Mouse (Mus musculus): ENCODE measurements around the gene Mastl. TPM values are rescaled to one million over a fixed set of nuclear protein-coding genes. Genes with fewer than 3 reads are reported as not detected.

Mastl gene
- total RNA-seq, 2 experiments from 2014 or later: 0.20 to 0.28 TPM

DNA sequence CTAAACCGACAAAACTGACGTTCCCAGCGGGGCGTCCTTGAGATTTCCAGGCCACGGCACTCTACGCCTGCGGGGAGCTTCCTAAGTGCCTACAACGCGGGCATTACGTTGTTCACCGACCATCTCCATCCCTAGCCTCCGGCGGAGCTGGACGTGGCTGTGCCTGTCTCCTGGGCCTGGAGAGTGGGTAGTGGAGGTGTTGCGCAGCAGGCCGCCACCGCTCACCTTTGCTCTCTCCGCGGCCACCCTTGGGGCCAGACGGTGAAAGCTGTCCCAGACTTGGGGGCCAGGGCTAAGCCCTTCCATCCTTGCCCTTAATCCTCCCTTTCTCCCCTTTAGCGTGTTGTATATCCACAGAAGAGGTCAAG, 87.5 kb downstream of the Mastl start:
- DNase-seq: peak in 1 of 2 experiments; percentile 27
- intact Hi-C loops (cut with DNase I): loop anchor here (1.0 to 10.0 kb wide), 3 partner anchors 28 to 172 kb away; partner anchors contain the start of genes Abi1, Mastl and Yme1l1

DNA sequence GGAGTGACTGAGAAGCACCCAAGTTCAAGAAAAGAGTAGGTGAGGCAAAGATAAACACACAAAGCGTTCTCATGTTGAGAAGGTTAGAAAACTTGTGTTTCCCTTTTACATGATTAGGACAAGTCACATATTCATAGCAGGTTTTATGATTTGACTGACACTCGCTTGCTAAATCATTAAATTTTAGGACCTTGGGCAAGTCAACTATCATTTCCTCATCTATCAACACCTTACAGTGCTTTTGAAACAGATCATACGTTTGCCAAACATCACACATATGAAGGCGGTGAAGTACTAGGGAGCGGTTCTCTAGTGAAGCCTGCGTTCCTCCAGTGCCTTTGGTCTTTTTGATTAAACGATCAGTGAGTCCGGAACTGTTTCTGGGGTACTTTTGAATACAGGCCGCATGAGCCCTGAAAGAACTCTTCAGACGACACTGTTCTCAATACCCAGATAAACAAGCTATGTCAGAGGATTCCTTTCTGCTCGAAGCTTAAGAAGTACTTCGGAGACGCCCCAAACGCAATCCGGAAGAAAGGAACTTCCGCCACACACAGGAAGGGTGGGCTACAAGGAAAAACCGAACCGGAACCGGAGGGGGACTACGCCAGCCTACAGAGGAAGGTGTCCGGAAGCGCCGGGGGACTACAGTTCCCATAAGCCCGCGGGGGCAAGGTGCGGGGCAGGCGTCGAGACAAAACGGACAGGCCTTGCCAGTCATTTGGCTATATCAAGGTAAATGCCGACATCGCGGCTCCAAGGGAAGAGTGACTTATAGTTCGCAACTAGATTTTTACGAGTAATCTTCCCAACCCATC, 88.1 kb downstream of the Mastl start, which contains the start of gene Acbd5:
Gene Acbd5, plus strand, starts transcription at position 616 of the 818 bp plus-strand sequence.
- intact Hi-C loops (cut with DNase I): loop anchor here (1.0 to 10.0 kb wide), 3 partner anchors 27 to 171 kb away; partner anchors contain the start of genes Abi1, Mastl and Yme1l1
- peak; percentile 85 to 93 for DNase-seq

Other genes with a start within 250 kb of the Mastl start
- 10 to 100 TPM; 14.6 to 15.7 TPM for gene Abi1, start 115.8 kb downstream of the Mastl start, total RNA-seq (2021)
- 10 to 100 TPM; 22.1 to 24.2 TPM for gene Acbd5, start 87.9 kb downstream of the Mastl start, total RNA-seq (2021)
- 10 to 100 TPM; 54.5 to 55.8 TPM for gene Yme1l1, start 345 bp upstream of the Mastl start, total RNA-seq (2021)
- gene 4931423N10Rik, start 51.5 kb upstream of the Mastl start, total RNA-seq (2021): not detected
- not detected for gene Nxph2, start 165.2 kb upstream of the Mastl start, total RNA-seq (2021)